Mouse (Mus musculus): ENCODE measurements at regions not wholly inside any gene's neighbourhood (a gene's known extent, or its start where the extent isn't known, plus 50 kb on each side); places are given as distances from the start of the nearest gene placed in this dataset.

GRCm38 (mm10) chr7:37343691-37344233, 429.7 kb downstream of the Zfp536 start:
- DNase-seq, result no peak

DNA sequence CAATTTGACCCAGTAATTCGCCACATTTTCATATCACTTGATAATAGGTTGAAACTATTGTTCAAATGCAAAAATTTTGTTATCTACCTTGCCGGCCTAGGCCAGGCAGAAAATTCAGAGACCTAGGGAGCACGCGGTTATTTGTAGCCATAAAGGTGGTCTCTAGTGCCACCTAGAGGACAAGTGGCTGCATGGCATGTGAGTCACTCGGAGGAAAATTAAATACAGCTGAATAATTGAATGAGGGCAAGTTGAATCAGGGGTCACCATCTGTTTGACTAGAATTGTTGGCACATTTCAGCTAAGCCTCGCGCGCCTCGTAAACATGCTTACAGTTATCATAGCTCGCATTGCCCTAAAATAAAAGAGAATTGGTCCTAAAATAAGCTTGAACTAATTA, 427.4 kb downstream of the Zfp536 start:
- DNase-seq, result peak; percentile 39 to 48

DNA sequence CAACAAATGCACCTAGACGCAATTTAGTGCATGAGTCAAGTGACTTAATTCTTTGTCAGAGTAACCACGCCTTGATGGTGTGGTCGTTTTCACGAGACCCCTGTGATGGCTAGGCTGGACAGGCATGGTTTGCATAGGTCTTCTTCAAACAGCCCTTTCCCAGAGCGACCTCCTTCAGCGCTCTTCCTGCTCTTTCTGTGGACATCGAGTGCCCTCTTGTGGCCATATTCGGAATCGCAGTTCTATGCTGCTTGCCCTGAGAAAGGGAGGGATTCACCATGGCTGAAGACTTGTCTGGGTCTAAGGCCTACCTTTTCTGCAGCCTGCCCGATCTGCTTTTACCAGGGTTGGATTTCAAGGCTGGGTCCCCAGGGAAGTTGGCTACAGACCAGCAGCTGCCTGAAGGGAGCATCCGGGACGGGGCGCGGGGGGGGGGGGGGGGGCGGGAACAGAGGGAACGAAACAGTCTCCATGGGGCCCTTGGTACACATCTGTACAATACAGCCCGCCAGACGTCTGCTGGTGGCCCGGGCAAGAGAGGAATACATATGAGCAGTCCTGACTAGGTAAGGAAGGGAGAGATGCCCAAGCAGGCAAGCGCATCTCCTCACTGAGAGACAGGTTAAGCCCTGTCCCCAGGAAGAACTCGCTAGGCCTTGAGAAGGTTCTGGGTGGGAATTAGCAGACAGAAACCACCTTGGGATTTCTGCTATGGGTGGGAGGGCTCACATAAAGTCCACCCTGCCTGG, 415.6 kb downstream of the Zfp536 start:
- peak; percentile 80 for DNase-seq

DNA sequence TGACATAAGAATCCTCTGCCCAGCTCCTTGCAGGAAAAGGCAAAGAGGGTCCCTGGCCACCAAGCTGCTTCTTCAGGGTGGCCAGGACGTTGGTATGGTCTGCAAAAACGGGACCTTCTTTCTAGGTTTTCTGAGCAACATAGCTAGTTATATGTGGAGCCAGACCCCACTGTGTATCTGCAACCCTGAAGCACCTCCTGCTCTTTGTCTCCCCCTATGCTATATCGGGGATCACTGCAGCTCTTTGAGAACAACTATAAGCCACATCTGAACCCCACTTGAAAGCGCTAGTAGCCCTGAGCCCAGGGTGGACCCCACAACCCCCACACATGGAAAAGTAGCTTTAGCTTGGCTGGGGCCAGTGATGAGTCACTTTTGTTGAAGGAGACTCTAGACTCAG, 414.9 kb downstream of the Zfp536 start:
- no peak for DNase-seq

GRCm38 (mm10) chr7:37359473-37359872, 414.0 kb downstream of the Zfp536 start:
- no peak for DNase-seq

- DNase-seq, result peak in 1 of 2 experiments; percentile 8
Measured at GRCm38 (mm10) chr7:37360171-37360570, 413.3 kb downstream of the Zfp536 start.

DNA sequence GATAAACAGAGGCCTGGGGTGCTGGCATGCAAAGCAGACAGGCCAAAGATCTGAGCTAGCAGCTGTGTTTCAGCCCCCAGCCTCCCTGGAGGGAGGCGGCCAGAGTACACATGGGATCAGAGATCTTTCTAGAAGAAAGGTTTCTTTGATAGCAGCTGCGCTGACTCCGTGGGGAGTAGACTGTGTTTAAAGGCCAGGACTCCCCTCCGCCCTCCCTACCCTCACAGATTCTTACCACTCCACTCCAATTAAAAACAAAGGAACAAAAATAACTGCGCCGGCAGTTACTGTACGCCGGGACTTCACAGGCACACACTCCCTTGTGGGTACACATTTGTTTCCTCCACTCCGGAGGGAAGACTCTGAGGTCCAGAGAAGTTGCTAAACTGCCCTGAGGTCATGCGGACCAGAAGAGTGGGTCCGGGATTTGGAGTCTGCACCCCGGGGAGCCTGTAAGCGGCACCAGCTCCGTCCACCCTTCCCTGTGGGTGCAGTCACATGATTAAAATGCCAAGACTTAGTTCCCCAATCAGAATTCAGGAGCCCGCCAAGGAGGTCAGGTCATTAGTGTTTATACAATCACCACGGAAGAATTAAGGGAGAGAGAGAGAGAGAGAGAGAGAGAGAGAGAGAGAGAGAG, 411.5 kb downstream of the Zfp536 start:
- DNase-seq, result peak in 1 of 2 experiments; percentile 7

GRCm38 (mm10) chr7:37362879-37363278, 410.6 kb downstream of the Zfp536 start:
- no peak for DNase-seq

- DNase-seq, result no peak
Measured at GRCm38 (mm10) chr7:37363629-37364175, 409.7 kb downstream of the Zfp536 start.

- no peak for DNase-seq
Measured at GRCm38 (mm10) chr7:37364221-37364620, 409.2 kb downstream of the Zfp536 start.

DNA sequence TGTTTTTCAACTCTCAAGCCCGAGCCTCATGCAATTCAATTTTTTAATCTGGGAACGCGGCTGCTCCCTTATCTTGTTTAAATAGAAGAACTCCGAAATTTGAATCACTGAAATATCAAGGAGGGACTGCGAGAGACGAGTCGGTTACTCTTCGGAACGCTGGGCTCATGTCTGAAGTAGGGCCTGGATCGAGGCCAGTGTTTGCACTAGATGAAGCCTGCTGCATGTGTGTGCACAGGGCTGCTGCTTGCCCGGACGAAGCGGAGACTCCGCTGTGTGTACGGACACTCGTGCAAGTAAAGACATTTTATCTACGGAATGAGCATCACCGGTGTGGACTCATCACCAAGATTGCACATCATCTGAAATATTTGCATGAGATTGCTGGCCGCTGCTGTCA, 407.4 kb downstream of the Zfp536 start:
- DNase-seq, result no peak

GRCm38 (mm10) chr7:37369698-37370097, 403.7 kb downstream of the Zfp536 start:
- peak in 1 of 2 experiments; percentile 14 for DNase-seq

- DNase-seq, result peak; percentile 69 to 74
Measured at GRCm38 (mm10) chr7:37373864-37374263, 399.6 kb downstream of the Zfp536 start.

DNA sequence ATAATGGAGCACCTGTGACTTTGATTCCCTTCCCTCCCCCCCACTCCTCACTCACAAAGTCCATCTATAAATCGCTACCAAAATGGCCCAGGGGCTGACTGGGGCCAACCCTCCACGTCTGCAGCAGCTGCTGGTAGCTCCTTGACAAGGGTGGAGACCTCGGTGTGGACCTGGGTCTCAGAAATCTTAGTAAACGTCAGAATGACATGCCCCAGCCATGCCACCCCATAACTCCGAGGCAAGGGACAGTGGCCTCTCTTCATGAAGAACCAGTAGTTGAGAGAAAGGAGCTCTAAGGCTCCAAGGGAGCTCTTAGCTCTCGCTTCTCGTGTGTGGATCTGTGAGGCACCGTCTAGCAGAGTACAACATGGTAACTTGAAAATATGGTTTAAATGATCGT, 398.4 kb downstream of the Zfp536 start:
- DNase-seq, result no peak

DNA sequence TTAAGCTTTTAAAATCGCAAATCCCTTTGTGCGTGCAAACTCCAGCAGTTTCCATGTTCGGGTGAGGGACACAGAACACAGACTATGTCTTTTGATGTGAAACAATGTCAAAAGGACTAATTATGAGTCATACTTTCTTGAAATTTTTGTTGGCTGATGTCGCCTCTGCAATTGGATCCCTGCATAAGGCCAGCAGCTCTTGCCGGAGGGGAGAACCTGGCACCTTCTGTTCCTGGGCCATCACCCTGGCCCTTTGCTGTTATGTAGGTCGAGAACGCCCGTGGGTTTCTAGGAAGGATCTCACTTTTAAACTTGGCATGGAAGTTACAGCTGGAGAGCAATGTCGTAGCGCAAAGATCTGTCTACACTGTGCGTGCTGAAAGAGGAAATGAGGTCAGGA, 397.9 kb downstream of the Zfp536 start:
- no peak for DNase-seq

GRCm38 (mm10) chr7:37376207-37376606, 397.2 kb downstream of the Zfp536 start:
- no peak for DNase-seq

GRCm38 (mm10) chr7:37377889-37378521, 395.4 kb downstream of the Zfp536 start:
- no peak for DNase-seq

GRCm38 (mm10) chr7:37387871-37388270, 385.6 kb downstream of the Zfp536 start:
- DNase-seq, result no peak

DNA sequence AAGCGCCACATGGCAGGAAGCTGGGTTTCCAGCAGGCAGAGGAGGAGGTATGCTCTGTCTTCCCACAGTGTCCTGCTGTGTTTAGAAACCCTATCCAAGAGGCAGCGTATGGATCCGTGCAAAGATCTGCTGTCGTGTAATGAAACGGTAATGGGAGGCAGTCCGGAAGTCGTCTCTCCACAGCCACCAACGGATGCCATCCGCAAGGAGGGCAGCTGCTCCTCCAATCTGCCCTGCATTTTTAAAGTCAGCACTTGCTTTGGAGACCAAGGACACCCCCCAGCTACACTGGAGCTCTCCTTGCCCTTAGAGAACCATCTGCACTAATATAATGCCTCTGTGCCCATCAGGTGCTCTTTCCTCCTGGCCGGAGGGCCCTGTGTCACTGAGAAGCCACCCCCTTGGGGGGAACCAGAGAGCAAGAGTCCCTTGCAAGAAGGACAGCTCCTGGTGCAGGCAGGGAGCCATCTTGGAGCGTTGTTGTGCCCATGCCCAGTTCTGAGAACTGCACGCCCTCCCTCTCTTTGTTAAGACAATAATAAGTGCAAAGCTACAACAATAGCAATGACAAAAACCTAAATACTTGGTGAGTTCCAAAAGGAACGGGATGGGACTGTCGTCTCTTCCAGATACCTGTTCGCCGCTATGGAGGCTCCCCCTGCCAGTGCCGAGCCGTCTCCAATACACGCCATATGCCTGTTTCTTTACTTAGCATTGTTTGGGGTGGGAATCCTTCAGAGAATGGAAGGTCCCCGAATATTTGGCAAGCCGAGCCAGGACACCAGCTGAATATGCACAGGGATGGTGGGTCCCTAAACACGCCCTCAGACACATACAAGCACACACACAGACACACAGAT, 384.4 kb downstream of the Zfp536 start:
- DNase-seq, result no peak

- no peak for DNase-seq
Measured at GRCm38 (mm10) chr7:37389703-37390087, 383.7 kb downstream of the Zfp536 start.

GRCm38 (mm10) chr7:37390271-37390670, 383.2 kb downstream of the Zfp536 start:
- no peak for DNase-seq

DNA sequence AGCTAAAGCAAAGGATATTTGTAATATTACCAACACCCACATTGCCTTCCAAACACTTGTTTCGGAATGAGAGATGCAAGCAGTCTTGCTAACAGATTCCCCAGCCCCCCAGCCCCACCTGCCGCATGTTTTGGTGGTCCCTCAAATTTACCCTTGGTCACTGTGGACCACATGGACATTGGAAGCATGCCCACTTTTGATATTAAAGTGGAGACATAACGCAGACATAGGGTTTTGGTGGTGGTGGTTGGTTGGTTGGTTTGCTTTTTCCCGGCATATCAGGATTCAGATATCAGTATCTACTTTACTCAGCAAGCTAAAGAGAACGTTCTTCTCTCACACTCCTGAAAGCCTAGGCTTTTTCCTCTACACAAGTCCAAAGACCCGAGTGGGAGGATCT, 381.3 kb downstream of the Zfp536 start:
- DNase-seq, result no peak

GRCm38 (mm10) chr7:37392604-37393003, 380.8 kb downstream of the Zfp536 start:
- DNase-seq, result no peak
